Mouse (Mus musculus): Measurements from ENCODE around the gene Mfsd4b1.

Mfsd4b1 gene

GRCm38 (mm10) chr10:40024554-40025428 is at the start of gene Mfsd4b1:
Gene Mfsd4b1, minus strand, starts transcription at chr10:40025268.
- in situ Hi-C loops (cut with MboI, MseI), result loop anchor here in 1 of 2 experiments (10.0 kb wide), 1 partner anchor 1600 kb away; no protein-coding TSS in a partner anchor

- in situ Hi-C loops (cut with MboI, MseI), result no loop called here
Observed at GRCm38 (mm10) chr10:40073608-40074007, 48.5 kb upstream of the Mfsd4b1 start.

GRCm38 (mm10) chr10:40070684-40071083 is 45.6 kb upstream of the Mfsd4b1 start:
- in situ Hi-C loops (cut with MboI, MseI), result no loop called here

GRCm38 (mm10) chr10:40069270-40069669 is 44.2 kb upstream of the Mfsd4b1 start:
- in situ Hi-C loops (cut with MboI, MseI), result no loop called here

- in situ Hi-C loops (cut with MboI, MseI), result no loop called here
Observed at GRCm38 (mm10) chr10:40068595-40068994, 43.5 kb upstream of the Mfsd4b1 start.

- in situ Hi-C loops (cut with MboI, MseI), result no loop called here
Observed at GRCm38 (mm10) chr10:40067529-40067928, 42.5 kb upstream of the Mfsd4b1 start.

GRCm38 (mm10) chr10:40067071-40067470 is 42.0 kb upstream of the Mfsd4b1 start:
- in situ Hi-C loops (cut with MboI, MseI), result no loop called here

- in situ Hi-C loops (cut with MboI, MseI), result no loop called here
Observed at GRCm38 (mm10) chr10:40065357-40065756, 40.3 kb upstream of the Mfsd4b1 start.

GRCm38 (mm10) chr10:40063291-40063890 is 38.3 kb upstream of the Mfsd4b1 start:
- in situ Hi-C loops (cut with MboI, MseI), result no loop called here

GRCm38 (mm10) chr10:40062812-40063211 is 37.7 kb upstream of the Mfsd4b1 start:
- in situ Hi-C loops (cut with MboI, MseI), result no loop called here

GRCm38 (mm10) chr10:40061926-40062325 is 36.9 kb upstream of the Mfsd4b1 start:
- in situ Hi-C loops (cut with MboI, MseI), result no loop called here

GRCm38 (mm10) chr10:40058786-40059120 is 33.7 kb upstream of the Mfsd4b1 start:
- in situ Hi-C loops (cut with MboI, MseI), result loop anchor here (5.0 kb wide), 2 partner anchors 54 to 79 kb away; no protein-coding TSS in a partner anchor

GRCm38 (mm10) chr10:40058062-40058785 is 33.2 kb upstream of the Mfsd4b1 start:
- in situ Hi-C loops (cut with MboI, MseI), result loop anchor here (5.0 kb wide), 2 partner anchors 54 to 79 kb away; no protein-coding TSS in a partner anchor

GRCm38 (mm10) chr10:40057615-40058014 is 32.5 kb upstream of the Mfsd4b1 start:
- in situ Hi-C loops (cut with MboI, MseI), result loop anchor here (5.0 kb wide), 2 partner anchors 55 to 80 kb away; no protein-coding TSS in a partner anchor

- in situ Hi-C loops (cut with MboI, MseI), result loop anchor here (5.0 kb wide), 1 partner anchor 158 kb away; no protein-coding TSS in a partner anchor
Observed at GRCm38 (mm10) chr10:40054455-40054854, 29.4 kb upstream of the Mfsd4b1 start.

GRCm38 (mm10) chr10:40053896-40054295 is 28.8 kb upstream of the Mfsd4b1 start:
- in situ Hi-C loops (cut with MboI, MseI), result loop anchor here (5.0 kb wide), 1 partner anchor 158 kb away; no protein-coding TSS in a partner anchor

GRCm38 (mm10) chr10:40053257-40053895 is 28.3 kb upstream of the Mfsd4b1 start:
- in situ Hi-C loops (cut with MboI, MseI), result loop anchor here (5.0 kb wide), 1 partner anchor 159 kb away; no protein-coding TSS in a partner anchor

GRCm38 (mm10) chr10:40051997-40052396 is 26.9 kb upstream of the Mfsd4b1 start:
- in situ Hi-C loops (cut with MboI, MseI), result loop anchor here (5.0 kb wide), 1 partner anchor 160 kb away; no protein-coding TSS in a partner anchor

GRCm38 (mm10) chr10:40050763-40051162 is 25.7 kb upstream of the Mfsd4b1 start:
- in situ Hi-C loops (cut with MboI, MseI), result loop anchor here (5.0 kb wide), 1 partner anchor 162 kb away; no protein-coding TSS in a partner anchor

- in situ Hi-C loops (cut with MboI, MseI), result no loop called here
Observed at GRCm38 (mm10) chr10:40041339-40041738, 16.3 kb upstream of the Mfsd4b1 start.

Data from T-helper 17 cell (primary cell).